Mouse (Mus musculus): Measurements from ENCODE around the gene Chn1. TPM values are rescaled to one million over a fixed set of nuclear protein-coding genes. Genes with fewer than 3 reads are reported as not detected.

Gene Chn1
- total and polyA plus RNA-seq, 3 experiments = 0.30 to 1.2 (median 0.60) TPM

DNA sequence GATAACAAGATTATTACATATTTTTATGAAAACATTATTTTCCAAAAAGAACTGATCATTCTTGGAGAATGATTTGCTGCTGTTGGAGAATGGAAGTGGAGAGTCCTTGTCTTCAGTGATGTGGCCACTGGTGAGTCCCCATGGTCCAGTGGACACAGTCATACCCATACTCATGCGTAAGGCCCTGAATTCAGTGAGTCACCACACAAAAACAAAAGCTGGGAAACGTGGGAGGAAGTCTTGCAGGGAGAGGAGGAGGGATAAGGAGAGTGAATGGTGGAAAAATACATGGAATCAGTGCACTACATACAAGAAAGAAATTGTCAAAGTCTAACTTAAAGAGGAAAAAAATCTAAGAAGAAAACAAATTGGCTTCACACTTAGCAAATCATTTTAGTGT, 47.3 kb downstream of the Chn1 start:
- no peak for TF ChIP-seq GATA2 (IDR thresholded peaks at IDR 0.05; ENCODE audit: borderline replicate concordance, low read depth, low read length)
- no peak for TF ChIP-seq TAL1 (conservative IDR thresholded peaks at IDR 0.05; ENCODE audit: low read depth, low read length)
- no peak for TF ChIP-seq GATA1 (IDR thresholded peaks at IDR 0.05; ENCODE audit: borderline replicate concordance, low read length)
- no peak for TF ChIP-seq CTCF (IDR thresholded peaks at IDR 0.05; ENCODE audit: low read depth, low read length)
- TF ChIP-seq POLR2AphosphoS5 (IDR thresholded peaks at IDR 0.05; ENCODE audit: insufficient replicate concordance, low read depth, low read length) = no peak
- no peaks in the 10 kb centered on the region for H3K9me3 ChIP-seq (replicated peaks)
- DNase-seq (ENCODE audit: low spot score) (no peak), ATAC-seq (ENCODE audit: extremely low read depth, insufficient number of reproducible peaks, low FRiP score, poor library complexity, severe bottlenecking) (no peak)
- no peaks in the 10 kb centered on the region for H3K4me1 ChIP-seq (ENCODE audit: insufficient read depth, low read depth, low read length)
- peaks cover 2% of the 10 kb centered on the region for H3K27me3 ChIP-seq (ENCODE audit: insufficient read depth, low read length)
- no peaks in the 10 kb centered on the region for H3K36me3 ChIP-seq (replicated peaks)
- H3K4me3 ChIP-seq (ENCODE audit: low read depth, low read length) = no peak overlapping the region

- H3K9me3 ChIP-seq (replicated peaks) = no peaks in the 10 kb centered on the region
- H3K27me3 ChIP-seq (ENCODE audit: insufficient read depth, low read length) = peaks cover 6% of the 10 kb centered on the region
- H3K4me1 ChIP-seq (ENCODE audit: insufficient read depth, low read depth, low read length) = no peaks in the 10 kb centered on the region
- ATAC-seq (ENCODE audit: extremely low read depth, insufficient number of reproducible peaks, low FRiP score, poor library complexity, severe bottlenecking) (no peak), DNase-seq (ENCODE audit: low spot score) (no peak)
- H3K4me3 ChIP-seq (ENCODE audit: low read depth, low read length) = no peak overlapping the region
- TF ChIP-seq CTCF (IDR thresholded peaks at IDR 0.05; ENCODE audit: low read depth, low read length) (no peak), TAL1 (conservative IDR thresholded peaks at IDR 0.05; ENCODE audit: low read depth, low read length) (no peak), POLR2AphosphoS5 (IDR thresholded peaks at IDR 0.05; ENCODE audit: insufficient replicate concordance, low read depth, low read length) (no peak), GATA1 (IDR thresholded peaks at IDR 0.05; ENCODE audit: borderline replicate concordance, low read length) (no peak), GATA2 (IDR thresholded peaks at IDR 0.05; ENCODE audit: borderline replicate concordance, low read depth, low read length) (no peak)
- H3K36me3 ChIP-seq (replicated peaks) = no peaks in the 10 kb centered on the region
Measured at GRCm38 (mm10) chr2:73724934-73725333, 50.2 kb downstream of the Chn1 start.

- ATAC-seq (ENCODE audit: extremely low read depth, insufficient number of reproducible peaks, low FRiP score, poor library complexity, severe bottlenecking) (no peak), DNase-seq (ENCODE audit: low spot score) (no peak)
- peaks cover 8% of the 10 kb centered on the region for H3K27me3 ChIP-seq (ENCODE audit: insufficient read depth, low read length)
- TF ChIP-seq CTCF (IDR thresholded peaks at IDR 0.05; ENCODE audit: low read depth, low read length) (no peak), POLR2AphosphoS5 (IDR thresholded peaks at IDR 0.05; ENCODE audit: insufficient replicate concordance, low read depth, low read length) (no peak), GATA1 (IDR thresholded peaks at IDR 0.05; ENCODE audit: borderline replicate concordance, low read length) (no peak), GATA2 (IDR thresholded peaks at IDR 0.05; ENCODE audit: borderline replicate concordance, low read depth, low read length) (no peak), TAL1 (conservative IDR thresholded peaks at IDR 0.05; ENCODE audit: low read depth, low read length) (no peak)
- H3K36me3 ChIP-seq (replicated peaks) = no peaks in the 10 kb centered on the region
- H3K4me1 ChIP-seq (ENCODE audit: insufficient read depth, low read depth, low read length) = no peaks in the 10 kb centered on the region
- H3K9me3 ChIP-seq (replicated peaks) = no peaks in the 10 kb centered on the region
- H3K4me3 ChIP-seq (ENCODE audit: low read depth, low read length) = no peak overlapping the region
Measured at GRCm38 (mm10) chr2:73721821-73722220, 53.3 kb downstream of the Chn1 start.

- Histone ChIP-seq H3K4me3 (ENCODE audit: low read depth, low read length) (no peak overlapping the region), H3K9me3 (replicated peaks) (no peaks in the 10 kb centered on the region), H3K27me3 (ENCODE audit: insufficient read depth, low read length) (no peaks in the 10 kb centered on the region), H3K4me1 (ENCODE audit: insufficient read depth, low read depth, low read length) (no peaks in the 10 kb centered on the region), H3K36me3 (replicated peaks) (no peaks in the 10 kb centered on the region)
- DNase-seq (ENCODE audit: low spot score) (no peak), ATAC-seq (ENCODE audit: extremely low read depth, insufficient number of reproducible peaks, low FRiP score, poor library complexity, severe bottlenecking) (no peak)
- TF ChIP-seq CTCF (IDR thresholded peaks at IDR 0.05; ENCODE audit: low read depth, low read length) = no peak
- TF ChIP-seq TAL1 (conservative IDR thresholded peaks at IDR 0.05; ENCODE audit: low read depth, low read length) = no peak
- TF ChIP-seq GATA1 (IDR thresholded peaks at IDR 0.05; ENCODE audit: borderline replicate concordance, low read length) = no peak
- TF ChIP-seq POLR2AphosphoS5 (IDR thresholded peaks at IDR 0.05; ENCODE audit: insufficient replicate concordance, low read depth, low read length) = no peak
Measured at GRCm38 (mm10) chr2:73712481-73712880, 62.7 kb downstream of the Chn1 start.

DNA sequence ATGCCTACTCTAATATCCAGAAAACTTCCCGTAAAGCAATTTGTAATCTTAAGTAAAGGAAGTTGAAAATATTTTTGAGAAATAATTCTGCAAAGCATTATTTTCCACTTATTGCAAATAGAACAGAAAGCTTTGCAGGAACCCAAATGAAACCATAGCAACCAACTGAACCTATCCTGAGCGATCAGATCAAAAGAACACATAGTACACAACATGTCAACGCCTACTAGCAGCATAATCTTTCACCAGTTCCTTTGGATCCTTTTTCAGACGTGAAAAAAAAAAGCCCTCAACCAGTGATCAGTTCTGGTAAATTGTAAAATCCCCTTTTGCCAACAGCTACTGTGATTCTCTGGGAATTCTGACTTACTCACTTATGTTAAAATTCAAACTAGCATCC, 82.1 kb downstream of the Chn1 start:
- H3K4me3 ChIP-seq (ENCODE audit: low read depth, low read length) = no peak overlapping the region
- no peak for DNase-seq (ENCODE audit: low spot score)
- H3K27me3 ChIP-seq (ENCODE audit: insufficient read depth, low read length) = peaks cover 3% of the 10 kb centered on the region; the same call in 1 of the 2 replicates
- ATAC-seq (ENCODE audit: extremely low read depth, insufficient number of reproducible peaks, low FRiP score, poor library complexity, severe bottlenecking) = no peak
- H3K4me1 ChIP-seq (ENCODE audit: insufficient read depth, low read depth, low read length) = no peaks in the 10 kb centered on the region
- H3K36me3 ChIP-seq (replicated peaks) = no peaks in the 10 kb centered on the region
- no peak for TF ChIP-seq GATA1 (IDR thresholded peaks at IDR 0.05; ENCODE audit: borderline replicate concordance, low read length)
- no peak for TF ChIP-seq POLR2AphosphoS5 (IDR thresholded peaks at IDR 0.05; ENCODE audit: insufficient replicate concordance, low read depth, low read length)
- no peak for TF ChIP-seq GATA2 (IDR thresholded peaks at IDR 0.05; ENCODE audit: borderline replicate concordance, low read depth, low read length)
- no peak for TF ChIP-seq CTCF (IDR thresholded peaks at IDR 0.05; ENCODE audit: low read depth, low read length)
- no peak for TF ChIP-seq TAL1 (conservative IDR thresholded peaks at IDR 0.05; ENCODE audit: low read depth, low read length)
- no peaks in the 10 kb centered on the region for H3K9me3 ChIP-seq (replicated peaks)

- Histone ChIP-seq H3K4me3 (ENCODE audit: low read depth, low read length) (no peak overlapping the region), H3K4me1 (ENCODE audit: insufficient read depth, low read depth, low read length) (no peaks in the 10 kb centered on the region), H3K9me3 (replicated peaks) (no peaks in the 10 kb centered on the region), H3K27me3 (ENCODE audit: insufficient read depth, low read length) (peaks cover 3% of the 10 kb centered on the region; the same call in 1 of the 2 replicates), H3K36me3 (replicated peaks) (no peaks in the 10 kb centered on the region)
- no peak for TF ChIP-seq POLR2AphosphoS5 (IDR thresholded peaks at IDR 0.05; ENCODE audit: insufficient replicate concordance, low read depth, low read length)
- TF ChIP-seq GATA2 (IDR thresholded peaks at IDR 0.05; ENCODE audit: borderline replicate concordance, low read depth, low read length) = no peak
- no peak for TF ChIP-seq GATA1 (IDR thresholded peaks at IDR 0.05; ENCODE audit: borderline replicate concordance, low read length)
- no peak for TF ChIP-seq TAL1 (conservative IDR thresholded peaks at IDR 0.05; ENCODE audit: low read depth, low read length)
- no peak for TF ChIP-seq CTCF (IDR thresholded peaks at IDR 0.05; ENCODE audit: low read depth, low read length)
- DNase-seq (ENCODE audit: low spot score) = no peak
- no peak for ATAC-seq (ENCODE audit: extremely low read depth, insufficient number of reproducible peaks, low FRiP score, poor library complexity, severe bottlenecking)
Measured at GRCm38 (mm10) chr2:73690783-73691604, 84.2 kb downstream of the Chn1 start.
